Mouse (Mus musculus) E14TG2a.4 (cell line): Measurements from ENCODE around the gene Neurod1.

Experiments used
- CTCF ChIP-seq: conservative IDR thresholded peaks from 2 replicates; pipeline ENCODE4 v1.5.1; 2014; ENCODE audit warnings: low read length
- NANOG ChIP-seq: IDR thresholded peaks from 2 replicates; pipeline ENCODE4 v1.6.1; 2014; ENCODE audit warnings: borderline replicate concordance, low read length, mixed read lengths
- POU5F1 ChIP-seq: IDR thresholded peaks from 2 replicates; pipeline ENCODE4 v1.6.1; 2014; ENCODE audit warnings: low read length, borderline replicate concordance

GRCm38 (mm10) chr2:79429108-79429507 is 27.4 kb downstream of the Neurod1 start:
- TF ChIP-seq CTCF (no peak), POU5F1 (no peak), NANOG (no peak)
